Mouse (Mus musculus) forebrain, embryonic 11.5 days (tissue): ENCODE data around the gene Magi1. TPM values are rescaled to one million over a fixed set of nuclear protein-coding genes. Genes with fewer than 3 reads are reported as not detected.

Experiments used
- ATAC-seq: fragments of 200-750 bp; cut with Nextera tagmentation; replicated peaks from 2 replicates; pipeline ENCODE4 v1.8.0; 2017; ENCODE audit warnings: moderate TSS enrichment; ENCODE audit not compliant: low FRiP score
- DNase-seq: peaks from one replicate; pipeline ENCODE4 v3.0.0-alpha.2; 2017; ENCODE audit warnings: low spot score
- H3K27ac ChIP-seq: fragments of 300-500 bp; sonication (generic); 2 replicates; pipeline ENCODE4 v1.5.1; 2014; ENCODE audit warnings: low read depth, low read length
- H3K27me3 ChIP-seq: fragments of 300-500 bp; sonication (generic); 2 replicates; pipeline ENCODE4 v1.6.1; 2014; ENCODE audit warnings: mild to moderate bottlenecking, low read length, mixed read lengths; ENCODE audit not compliant: control insufficient read depth, insufficient read depth
- H3K36me3 ChIP-seq: fragments of 300-500 bp; sonication (generic); 2 replicates; pipeline ENCODE4 v1.6.1; 2014; ENCODE audit warnings: mild to moderate bottlenecking, low read length, moderate library complexity, mixed read lengths; ENCODE audit not compliant: control insufficient read depth, insufficient read depth
- H3K4me1 ChIP-seq: fragments of 300-500 bp; sonication (generic); replicated peaks from 2 replicates; pipeline ENCODE4 v1.6.1; 2014; ENCODE audit warnings: low read length, mixed read lengths; ENCODE audit not compliant: control insufficient read depth, insufficient read depth
- H3K4me2 ChIP-seq: fragments of 300-500 bp; sonication (generic); 2 replicates; pipeline ENCODE4 v1.6.1; 2014; ENCODE audit warnings: low read depth, mild to moderate bottlenecking, low read length, moderate library complexity, mixed read lengths; ENCODE audit not compliant: severe bottlenecking
- H3K4me3 ChIP-seq: fragments of 300-500 bp; sonication (generic); 2 replicates; pipeline ENCODE4 v1.5.1; 2014; ENCODE audit warnings: low read depth, low read length
- H3K9ac ChIP-seq: fragments of 300-500 bp; sonication (generic); 2 replicates; pipeline ENCODE4 v1.6.1; 2014; ENCODE audit warnings: low read length
- H3K9me3 ChIP-seq: fragments of 300-500 bp; sonication (generic); 2 replicates; pipeline ENCODE4 v1.6.1; 2016; ENCODE audit warnings: low read length, mixed read lengths; ENCODE audit not compliant: control insufficient read depth
- WGBS: fragments of 180-500 bp; shearing (Covaris S2); extraction: QIAGEN DNeasy Blood & Tissue Kit; methylation state at CpG from one replicate; pipeline ENCODE4 v1.1.7; 2014; 5-methylcytosine and 5-hydroxymethylcytosine counted together
- polyA plus RNA-seq: library from polyadenylated mRNA; unstranded; fragments of >200 nt; fragmentation: Nextera tagmentation; extraction: Ambion mirVana; gene quantifications from 2 replicates; pipeline ENCODE4 v1.2.1, GENCODE M21; 2014

Magi1 gene
- polyA plus RNA-seq, 1 experiment from 2014 or later = 44.3 TPM

DNA sequence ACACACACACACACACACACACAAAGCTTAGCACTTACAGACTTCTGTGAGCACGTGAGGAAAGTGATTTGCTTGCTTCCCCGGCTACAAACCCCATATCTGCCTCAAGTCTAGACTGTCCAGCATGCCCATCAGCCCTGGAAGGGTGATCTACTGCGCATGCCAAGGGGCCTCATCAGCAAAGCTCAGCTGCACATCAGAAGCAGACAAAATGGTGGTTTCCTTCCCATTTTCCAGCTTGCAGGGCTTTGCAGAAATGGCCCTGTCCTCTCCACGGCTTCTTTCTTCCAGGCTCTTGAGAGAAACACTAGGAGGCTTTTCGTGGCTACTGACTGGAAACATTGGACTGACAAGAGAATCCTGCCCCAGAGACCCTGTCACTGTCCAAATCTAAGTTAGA, 149.6 kb downstream of the Magi1 start:
- WGBS = 35% methylated on average over 5 of the region's 5 CpGs
- peaks cover 2% of the 10 kb centered on the region; the same call in 1 of the 2 replicates for H3K4me1 ChIP-seq
- no peaks in the 10 kb centered on the region for H3K27me3 ChIP-seq
- ATAC-seq = no peak; the same call in 1 of the 2 replicates
- H3K9me3 ChIP-seq = no peaks in the 10 kb centered on the region
- no peaks in the 10 kb centered on the region for H3K36me3 ChIP-seq
- H3K9ac ChIP-seq = no peak overlapping the region
- peak; percentile 53 for DNase-seq
- H3K4me2 ChIP-seq = no peak overlapping the region
- H3K27ac ChIP-seq = no peak overlapping the region
- H3K4me3 ChIP-seq = no peak overlapping the region

GRCm38 (mm10) chr6:94131999-94132398, 151.7 kb downstream of the Magi1 start:
- Histone ChIP-seq H3K4me3 (no peak overlapping the region), H3K9ac (no peak overlapping the region), H3K27ac (no peak overlapping the region), H3K4me1 (peaks cover 5% of the 10 kb centered on the region; the same call in 1 of the 2 replicates), H3K27me3 (no peaks in the 10 kb centered on the region), H3K36me3 (no peaks in the 10 kb centered on the region), H3K4me2 (no peak overlapping the region), H3K9me3 (no peaks in the 10 kb centered on the region)
- ATAC-seq (no peak), DNase-seq (no peak)
- 72% methylated on average over 4 of the region's 4 CpGs for WGBS

DNA sequence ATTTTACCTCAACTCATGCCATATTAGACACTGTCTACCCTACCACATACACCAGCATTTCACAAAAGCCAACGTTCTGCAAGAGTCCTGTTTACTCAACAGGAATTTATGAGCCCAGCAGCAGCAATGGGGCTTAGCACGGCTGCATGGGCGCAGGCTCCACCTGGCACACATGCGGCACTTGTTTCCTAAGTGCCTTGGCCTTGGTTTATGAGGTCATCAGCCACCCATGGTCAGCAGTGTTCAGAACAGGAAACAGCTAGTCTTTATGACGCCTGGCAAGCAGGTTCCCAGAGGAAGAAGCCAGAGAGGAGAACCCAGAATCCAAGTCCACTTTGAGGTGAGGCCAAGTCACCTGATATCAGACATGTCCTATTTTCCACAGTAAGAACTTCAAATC, 153.3 kb downstream of the Magi1 start:
- 86% methylated on average over 5 of the region's 5 CpGs for WGBS
- ATAC-seq (no peak), DNase-seq (no peak)
- H3K9me3 ChIP-seq = no peaks in the 10 kb centered on the region
- H3K4me1 ChIP-seq = peaks cover 5% of the 10 kb centered on the region; the same call in 1 of the 2 replicates
- no peak overlapping the region for H3K27ac ChIP-seq
- H3K4me2 ChIP-seq = no peak overlapping the region
- H3K36me3 ChIP-seq = no peaks in the 10 kb centered on the region
- H3K27me3 ChIP-seq = no peaks in the 10 kb centered on the region
- H3K9ac ChIP-seq = no peak overlapping the region
- H3K4me3 ChIP-seq = no peak overlapping the region

- H3K4me1 ChIP-seq = 0 out of 2 replicates have a peak, but pooled peaks cover 8% of the 10 kb centered on the region
- H3K9me3 ChIP-seq = no peaks in the 10 kb centered on the region
- no peaks in the 10 kb centered on the region for H3K36me3 ChIP-seq
Observed at GRCm38 (mm10) chr6:94126763-94127162, 157.0 kb downstream of the Magi1 start.

DNA sequence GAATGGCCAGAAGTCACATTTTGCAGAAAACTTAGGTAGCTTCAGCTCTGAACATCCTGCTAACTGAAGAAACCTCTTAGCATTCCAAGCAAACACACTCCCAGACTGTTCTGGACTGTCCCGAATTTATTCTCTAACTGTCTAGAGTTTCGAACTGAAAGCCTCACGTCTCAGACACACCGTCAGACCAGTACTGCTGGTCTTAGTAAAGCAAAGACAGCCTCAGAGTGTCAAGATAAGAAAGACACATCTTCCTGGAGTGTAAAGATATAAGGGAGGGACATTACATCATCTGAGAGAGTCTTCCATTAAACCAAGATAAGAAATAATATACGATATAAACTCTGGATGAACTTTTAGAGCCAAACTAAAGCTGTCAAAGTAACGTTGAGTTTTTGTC, 158.6 kb downstream of the Magi1 start:
- 86% methylated on average over 6 of the region's 6 CpGs for WGBS

More at GRCm38 (mm10) chr6:94126763-94127162, 157.0 kb downstream of the Magi1 start:
- Histone ChIP-seq H3K4me2 (no peak overlapping the region), H3K4me3 (no peak overlapping the region), H3K27me3 (no peaks in the 10 kb centered on the region), H3K9ac (no peak overlapping the region), H3K27ac (no peak overlapping the region)
- 92% methylated on average over 4 of the region's 4 CpGs for WGBS
- no peak for DNase-seq
- no peak for ATAC-seq

GRCm38 (mm10) chr6:94124279-94124678, 159.4 kb downstream of the Magi1 start:
- H3K27me3 ChIP-seq = no peaks in the 10 kb centered on the region
- WGBS = 83% methylated on average over 2 of the region's 2 CpGs
- no peak overlapping the region for H3K4me3 ChIP-seq
- H3K27ac ChIP-seq = no peak overlapping the region
- H3K36me3 ChIP-seq = no peaks in the 10 kb centered on the region
- no peak overlapping the region for H3K9ac ChIP-seq
- ATAC-seq = no peak
- DNase-seq = no peak
- no peak overlapping the region for H3K4me2 ChIP-seq
- H3K4me1 ChIP-seq = 0 out of 2 replicates have a peak, but pooled peaks cover 8% of the 10 kb centered on the region
- H3K9me3 ChIP-seq = no peaks in the 10 kb centered on the region

More for the DNA sequence above, 158.6 kb downstream of the Magi1 start:
- no peak overlapping the region for H3K9ac ChIP-seq
- no peak overlapping the region for H3K4me3 ChIP-seq
- H3K4me1 ChIP-seq = 0 out of 2 replicates have a peak, but pooled peaks cover 8% of the 10 kb centered on the region
- no peaks in the 10 kb centered on the region for H3K36me3 ChIP-seq
- ATAC-seq (no peak), DNase-seq (no peak)
- H3K4me2 ChIP-seq = no peak overlapping the region
- H3K27me3 ChIP-seq = no peaks in the 10 kb centered on the region
- H3K9me3 ChIP-seq = no peaks in the 10 kb centered on the region
- H3K27ac ChIP-seq = no peak overlapping the region

- H3K36me3 ChIP-seq = no peaks in the 10 kb centered on the region
- no peaks in the 10 kb centered on the region for H3K9me3 ChIP-seq
- no peak overlapping the region for H3K4me2 ChIP-seq
- DNase-seq (no peak), ATAC-seq (no peak)
- H3K27ac ChIP-seq = no peak overlapping the region
- H3K4me1 ChIP-seq = 0 out of 2 replicates have a peak, but pooled peaks cover 5% of the 10 kb centered on the region
- WGBS = 59% methylated on average over 8 of the region's 8 CpGs
- no peak overlapping the region for H3K9ac ChIP-seq
- H3K4me3 ChIP-seq = no peak overlapping the region
- no peaks in the 10 kb centered on the region for H3K27me3 ChIP-seq
Observed at GRCm38 (mm10) chr6:94122566-94123150, 161.1 kb downstream of the Magi1 start.

DNA sequence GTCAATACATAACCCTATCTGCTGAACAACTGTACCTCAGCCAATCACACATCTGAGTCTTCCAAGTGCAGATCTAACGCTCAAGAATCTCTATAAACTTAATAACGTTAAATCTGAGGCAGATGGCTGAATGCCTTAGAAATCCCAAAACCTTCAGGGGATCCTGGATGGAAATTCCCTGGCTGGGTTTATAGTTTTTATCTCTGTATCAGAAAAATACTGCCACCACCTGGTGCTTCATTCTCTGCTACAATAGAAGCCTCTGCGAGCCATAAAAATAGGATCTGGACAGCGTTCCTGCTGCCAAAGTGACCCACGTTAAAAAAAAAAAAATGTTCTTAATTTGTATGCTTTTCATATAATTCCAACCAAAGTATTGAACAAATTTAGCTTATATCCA, 162.2 kb downstream of the Magi1 start:
- WGBS = 83% methylated on average over 5 of the region's 5 CpGs
- 0 out of 2 replicates have a peak, but pooled peaks cover 5% of the 10 kb centered on the region for H3K4me1 ChIP-seq
- no peaks in the 10 kb centered on the region for H3K36me3 ChIP-seq
- no peak overlapping the region for H3K4me3 ChIP-seq
- H3K27me3 ChIP-seq = no peaks in the 10 kb centered on the region
- H3K9me3 ChIP-seq = no peaks in the 10 kb centered on the region
- H3K4me2 ChIP-seq = no peak overlapping the region
- H3K27ac ChIP-seq = no peak overlapping the region
- DNase-seq (no peak), ATAC-seq (no peak)
- H3K9ac ChIP-seq = no peak overlapping the region
